Mouse (Mus musculus): ENCODE measurements at regions not wholly inside any gene's neighbourhood (a gene's known extent, or its start where the extent isn't known, plus 50 kb on each side); places are given as distances from the start of the nearest gene placed in this dataset.

GRCm38 (mm10) chr11:37582236-37582635 lies 346.5 kb upstream of the Tenm2 start:
- DNase-seq, result no peak

- DNase-seq, result no peak
Measured at GRCm38 (mm10) chr11:37533624-37534023, 297.9 kb upstream of the Tenm2 start.

- DNase-seq, result peak; percentile 79
Measured at GRCm38 (mm10) chr11:37532476-37532875, 296.7 kb upstream of the Tenm2 start.

GRCm38 (mm10) chr11:37498463-37499015 lies 262.8 kb upstream of the Tenm2 start:
- DNase-seq, result no peak

GRCm38 (mm10) chr11:37497874-37498273 lies 262.1 kb upstream of the Tenm2 start:
- DNase-seq, result no peak

GRCm38 (mm10) chr11:37480236-37480635 lies 244.5 kb upstream of the Tenm2 start:
- DNase-seq, result no peak

GRCm38 (mm10) chr11:37478970-37479482 lies 243.3 kb upstream of the Tenm2 start:
- DNase-seq, result no peak

GRCm38 (mm10) chr11:37474068-37474467 lies 238.3 kb upstream of the Tenm2 start:
- DNase-seq, result no peak

GRCm38 (mm10) chr11:37463658-37464420 lies 228.1 kb upstream of the Tenm2 start:
- DNase-seq, result no peak

- DNase-seq, result no peak
Measured at GRCm38 (mm10) chr11:37462375-37462774, 226.6 kb upstream of the Tenm2 start.

GRCm38 (mm10) chr11:37447361-37447760 lies 211.6 kb upstream of the Tenm2 start:
- no peak for DNase-seq

- DNase-seq, result no peak
Measured at GRCm38 (mm10) chr11:37446626-37447025, 210.9 kb upstream of the Tenm2 start.

- no peak for DNase-seq
Measured at GRCm38 (mm10) chr11:37442781-37443180, 207.0 kb upstream of the Tenm2 start.

- DNase-seq, result no peak
Measured at GRCm38 (mm10) chr11:37434600-37434999, 198.8 kb upstream of the Tenm2 start.

GRCm38 (mm10) chr11:37424312-37425169 lies 188.8 kb upstream of the Tenm2 start:
- DNase-seq, result no peak

GRCm38 (mm10) chr11:37412868-37413267 lies 177.1 kb upstream of the Tenm2 start:
- no peak for DNase-seq

GRCm38 (mm10) chr11:37367971-37368370 lies 132.2 kb upstream of the Tenm2 start:
- DNase-seq, result no peak

GRCm38 (mm10) chr11:37364430-37364829 lies 128.7 kb upstream of the Tenm2 start:
- no peak for DNase-seq

- DNase-seq, result no peak
Measured at GRCm38 (mm10) chr11:37355074-37355473, 119.3 kb upstream of the Tenm2 start.

GRCm38 (mm10) chr11:37309691-37310090 lies 73.9 kb upstream of the Tenm2 start:
- no peak for DNase-seq

- DNase-seq, result no peak
Measured at GRCm38 (mm10) chr11:37306656-37307055, 70.9 kb upstream of the Tenm2 start.

Data from kidney, postnatal 14 days (tissue).